Mouse (Mus musculus) embryonic facial prominence, embryonic 11.5 days (tissue): ENCODE measurements around the gene Atf3. TPM values are rescaled to one million over a fixed set of nuclear protein-coding genes. Genes with fewer than 3 reads are reported as not detected.

Experiments used
- ATAC-seq: fragments of 200-750 bp; cut with Nextera tagmentation; replicated peaks from 2 replicates; pipeline ENCODE4 v1.8.0; 2017; ENCODE audit warnings: low read depth; ENCODE audit not compliant: insufficient number of reproducible peaks, low FRiP score, low TSS enrichment
- DNase-seq: peaks from one replicate; pipeline ENCODE4 v3.0.0-alpha.2; 2015; ENCODE audit warnings: low spot score
- H3K27ac ChIP-seq: fragments of 300-500 bp; sonication (generic); replicated peaks from 2 replicates; pipeline ENCODE4 v1.5.1; 2014; ENCODE audit warnings: mild to moderate bottlenecking, low read depth, low read length, control low read depth
- H3K27me3 ChIP-seq: fragments of 300-500 bp; sonication (generic); 2 replicates; pipeline ENCODE4 v1.6.1; 2014; ENCODE audit warnings: mild to moderate bottlenecking, low read length, moderate library complexity, mixed read lengths; ENCODE audit not compliant: control insufficient read depth, insufficient read depth
- H3K36me3 ChIP-seq: fragments of 300-500 bp; sonication (generic); replicated peaks from 2 replicates; pipeline ENCODE4 v1.6.1; 2014; ENCODE audit warnings: low read depth, mild to moderate bottlenecking, low read length, moderate library complexity, mixed read lengths; ENCODE audit not compliant: control insufficient read depth, insufficient read depth
- H3K4me1 ChIP-seq: fragments of 300-500 bp; sonication (generic); 2 replicates; pipeline ENCODE4 v1.6.1; 2014; ENCODE audit warnings: low read length, mixed read lengths; ENCODE audit not compliant: control insufficient read depth, insufficient read depth
- H3K4me2 ChIP-seq: fragments of 300-500 bp; sonication (generic); 2 replicates; pipeline ENCODE4 v1.6.1; 2014; ENCODE audit warnings: low read depth, mild to moderate bottlenecking, control low read depth, low read length, moderate library complexity
- H3K4me3 ChIP-seq: fragments of 300-500 bp; sonication (generic); 2 replicates; pipeline ENCODE4 v1.5.1; 2014; ENCODE audit warnings: low read depth, low read length, control low read depth
- H3K9ac ChIP-seq: fragments of 300-500 bp; sonication (generic); replicated peaks from 2 replicates; pipeline ENCODE4 v1.6.1; 2014; ENCODE audit warnings: mild to moderate bottlenecking, control low read depth, low read length
- H3K9me3 ChIP-seq: fragments of 300-500 bp; sonication (generic); replicated peaks from 2 replicates; pipeline ENCODE4 v1.6.1; 2016; ENCODE audit warnings: mild to moderate bottlenecking, low read length, inconsistent platforms, mixed read lengths; ENCODE audit not compliant: control insufficient read depth
- WGBS: fragments of 180-500 bp; shearing (Covaris S2); extraction: QIAGEN DNeasy Blood & Tissue Kit; methylation state at CpG from one replicate; pipeline ENCODE4 v1.1.7; 2014; 5-methylcytosine and 5-hydroxymethylcytosine counted together
- polyA plus RNA-seq: library from polyadenylated mRNA; unstranded; fragments of >200 nt; fragmentation: Nextera tagmentation; extraction: Ambion mirVana; gene quantifications from 2 replicates; pipeline ENCODE4 v1.2.1, GENCODE M21; 2014

Gene Atf3
- polyA plus RNA-seq, 1 experiment from 2014 or later = 2.1 TPM

- no peak for DNase-seq
- no peak for ATAC-seq
- Histone ChIP-seq H3K27ac (no peak overlapping the region), H3K9ac (no peak overlapping the region), H3K36me3 (no peaks in the 10 kb centered on the region), H3K4me1 (no peaks in the 10 kb centered on the region), H3K9me3 (no peaks in the 10 kb centered on the region), H3K4me3 (no peak overlapping the region), H3K27me3 (no peaks in the 10 kb centered on the region), H3K4me2 (no peak overlapping the region)
- WGBS = 91% methylated on average over 4 of the region's 4 CpGs
These were observed 26.0 kb upstream of the Atf3 start for GRCm38 (mm10) chr1:191243855-191244254.

- no peak overlapping the region for H3K4me3 ChIP-seq
- H3K27me3 ChIP-seq = no peaks in the 10 kb centered on the region
- H3K36me3 ChIP-seq = no peaks in the 10 kb centered on the region
- ATAC-seq (no peak), DNase-seq (no peak)
- no peak overlapping the region for H3K9ac ChIP-seq
- H3K9me3 ChIP-seq = no peaks in the 10 kb centered on the region
- no peak overlapping the region for H3K27ac ChIP-seq
- no peak overlapping the region for H3K4me2 ChIP-seq
- WGBS = 78% methylated on average over 12 of the region's 12 CpGs
- no peaks in the 10 kb centered on the region for H3K4me1 ChIP-seq
These were observed 24.3 kb upstream of the Atf3 start for GRCm38 (mm10) chr1:191242065-191242698.

GRCm38 (mm10) chr1:191241574-191241973 is 23.7 kb upstream of the Atf3 start:
- ATAC-seq = no peak
- no peak overlapping the region for H3K4me2 ChIP-seq
- 94% methylated on average over 1 of the region's 1 CpGs for WGBS

GRCm38 (mm10) chr1:191239602-191240001 is 21.8 kb upstream of the Atf3 start:
- Histone ChIP-seq H3K36me3 (no peaks in the 10 kb centered on the region), H3K4me1 (no peaks in the 10 kb centered on the region), H3K27ac (no peak overlapping the region), H3K4me2 (no peak overlapping the region), H3K27me3 (no peaks in the 10 kb centered on the region), H3K9ac (no peak overlapping the region), H3K9me3 (no peaks in the 10 kb centered on the region), H3K4me3 (no peak overlapping the region)
- DNase-seq = no peak
- ATAC-seq = no peak
- 76% methylated on average over 4 of the region's 4 CpGs for WGBS

More at GRCm38 (mm10) chr1:191241574-191241973, 23.7 kb upstream of the Atf3 start:
- DNase-seq = no peak
- no peak overlapping the region for H3K9ac ChIP-seq
- no peak overlapping the region for H3K27ac ChIP-seq
- H3K9me3 ChIP-seq = no peaks in the 10 kb centered on the region
- no peak overlapping the region for H3K4me3 ChIP-seq
- no peaks in the 10 kb centered on the region for H3K36me3 ChIP-seq
- H3K27me3 ChIP-seq = no peaks in the 10 kb centered on the region
- H3K4me1 ChIP-seq = no peaks in the 10 kb centered on the region

GRCm38 (mm10) chr1:191235788-191236542 is 18.1 kb upstream of the Atf3 start:
- no peaks in the 10 kb centered on the region for H3K9me3 ChIP-seq
- ATAC-seq (no peak), DNase-seq (no peak)
- H3K4me1 ChIP-seq = no peaks in the 10 kb centered on the region
- H3K27me3 ChIP-seq = no peaks in the 10 kb centered on the region
- no peak overlapping the region for H3K27ac ChIP-seq
- no peak overlapping the region for H3K9ac ChIP-seq
- H3K4me2 ChIP-seq = no peak overlapping the region
- no peak overlapping the region for H3K4me3 ChIP-seq
- H3K36me3 ChIP-seq = no peaks in the 10 kb centered on the region
- 78% methylated on average over 6 of the region's 6 CpGs for WGBS

GRCm38 (mm10) chr1:191234837-191235236 is 17.0 kb upstream of the Atf3 start:
- 77% methylated on average over 4 of the region's 4 CpGs for WGBS

GRCm38 (mm10) chr1:191230355-191230931 is 12.6 kb upstream of the Atf3 start:
- no peak overlapping the region for H3K4me3 ChIP-seq
- H3K27me3 ChIP-seq = no peaks in the 10 kb centered on the region
- no peaks in the 10 kb centered on the region for H3K4me1 ChIP-seq
- no peak overlapping the region for H3K27ac ChIP-seq
- WGBS = 82% methylated on average over 6 of the region's 6 CpGs
- ATAC-seq (no peak), DNase-seq (no peak)
- H3K36me3 ChIP-seq = no peaks in the 10 kb centered on the region
- no peaks in the 10 kb centered on the region for H3K9me3 ChIP-seq
- H3K4me2 ChIP-seq = no peak overlapping the region
- no peak overlapping the region for H3K9ac ChIP-seq

More at GRCm38 (mm10) chr1:191234837-191235236, 17.0 kb upstream of the Atf3 start:
- no peak overlapping the region for H3K4me3 ChIP-seq
- no peaks in the 10 kb centered on the region for H3K27me3 ChIP-seq
- no peaks in the 10 kb centered on the region for H3K36me3 ChIP-seq
- H3K27ac ChIP-seq = no peak overlapping the region
- H3K9me3 ChIP-seq = no peaks in the 10 kb centered on the region
- no peak overlapping the region for H3K4me2 ChIP-seq
- ATAC-seq = no peak
- no peak for DNase-seq
- no peaks in the 10 kb centered on the region for H3K4me1 ChIP-seq
- no peak overlapping the region for H3K9ac ChIP-seq

GRCm38 (mm10) chr1:191226570-191226969 is 8.7 kb upstream of the Atf3 start:
- Histone ChIP-seq H3K36me3 (no peaks in the 10 kb centered on the region), H3K4me2 (no peak overlapping the region), H3K9me3 (no peaks in the 10 kb centered on the region), H3K9ac (no peak overlapping the region), H3K27ac (no peak overlapping the region), H3K27me3 (no peaks in the 10 kb centered on the region), H3K4me3 (no peak overlapping the region), H3K4me1 (no peaks in the 10 kb centered on the region)
- ATAC-seq (no peak), DNase-seq (no peak)
- WGBS = 88% methylated on average over 2 of the region's 2 CpGs
